Mouse (Mus musculus) CH12.LX (cell line): Measurements from ENCODE around the gene G430095P16Rik.
A peak's percentile ranks its signal among the peaks of the same experiment; 100 is the strongest.

Experiments
- CHD2 ChIP-seq: IDR thresholded peaks from 2 replicates; pipeline ENCODE4 v1.6.1; 2011; ENCODE audit warnings: low read length, improper control_type of control experiment
- CTCF ChIP-seq, 2 experiments: IDR thresholded peaks in 1 of 2; conservative IDR thresholded peaks in 1 of 2; 2 replicates each; pipeline ENCODE4 v1.5.1; 2011 to 2012; ENCODE audit warnings: low read depth in 2 of 2, low read length in 2 of 2, improper control_type of control experiment in 1 of 2, inconsistent platforms in 1 of 2, mild to moderate bottlenecking in 1 of 2, moderate library complexity in 1 of 2
- ELF1 ChIP-seq: IDR thresholded peaks from 2 replicates; pipeline ENCODE4 v1.6.1; 2014; ENCODE audit warnings: low read depth, mild to moderate bottlenecking, inconsistent platforms, low read length, improper control_type of control experiment
- EP300 ChIP-seq: IDR thresholded peaks from 2 replicates; pipeline ENCODE4 v1.6.1; 2011; ENCODE audit warnings: low read length, improper control_type of control experiment
- GABPA ChIP-seq: IDR thresholded peaks from 2 replicates; pipeline ENCODE4 v1.6.1; 2012; ENCODE audit warnings: low read depth, low read length, improper control_type of control experiment, inconsistent platforms; ENCODE audit not compliant: insufficient replicate concordance
- KAT2A ChIP-seq: IDR thresholded peaks from 2 replicates; pipeline ENCODE4 v1.6.1; 2012; ENCODE audit warnings: low read length, improper control_type of control experiment, inconsistent platforms; ENCODE audit not compliant: insufficient replicate concordance
- MAZ ChIP-seq: IDR thresholded peaks from 2 replicates; pipeline ENCODE4 v1.6.1; 2012; ENCODE audit warnings: low read depth, mild to moderate bottlenecking, inconsistent platforms, low read length, improper control_type of control experiment, moderate library complexity
- POLR2A ChIP-seq: IDR thresholded peaks from 2 replicates; pipeline ENCODE4 v1.6.1; 2011; ENCODE audit warnings: low read depth, mild to moderate bottlenecking, improper control_type of control experiment, low read length
- SMC3 ChIP-seq: IDR thresholded peaks from 2 replicates; pipeline ENCODE4 v1.6.1; 2011; ENCODE audit warnings: low read depth, low read length, improper control_type of control experiment
- TBP ChIP-seq: conservative IDR thresholded peaks from 2 replicates; pipeline ENCODE4 v1.6.1; 2011; ENCODE audit warnings: low read depth, low read length, improper control_type of control experiment
- TCF12 ChIP-seq: IDR thresholded peaks from 2 replicates; pipeline ENCODE4 v1.6.1; 2014; ENCODE audit warnings: low read depth, mild to moderate bottlenecking, inconsistent platforms, low read length, improper control_type of control experiment
- ZC3H11A ChIP-seq: IDR thresholded peaks from 2 replicates; pipeline ENCODE4 v1.6.1; 2012; ENCODE audit warnings: low read depth, mild to moderate bottlenecking, inconsistent platforms, low read length, improper control_type of control experiment

- TF ChIP-seq CTCF (conservative IDR thresholded peaks at IDR 0.05 in 1 of 2, IDR thresholded peaks at IDR 0.05 in 1 of 2; ENCODE audit: low read depth in 2 of 2, low read length in 2 of 2) (0 out of 4 replicates have a peak, but pooled peaks of 1 of the 2 experiments have one; percentile 3), ZC3H11A (no peak), CHD2 (no peak), SMC3 (no peak), TBP (no peak), POLR2A (no peak), ELF1 (no peak), GABPA (no peak), EP300 (no peak), MAZ (no peak), KAT2A (no peak), TCF12 (no peak)
Observed at GRCm38 (mm10) chr8:84687003-84687704, 35.7 kb upstream of the G430095P16Rik start.
